In genomic region chr15:85166433-85166933, GRCm38 (mm10) we compare ENCODE assay signal across 11 mouse cellular contexts. TPM values are rescaled to one million over a fixed set of nuclear protein-coding genes. Genes with fewer than 3 reads are reported as not detected.
DNase-seq lines count a peak whose midpoint lies in the region; ATAC-seq and TF ChIP-seq lines count a peak whose summit lies in the region.
"Had no signal": no experiment of that assay in that cellular context is flagged by ENCODE, and none has a peak within 500 bp of the region (broad histone marks: within the 10 kb centered on the region; RNA-seq: fewer than 3 reads in every experiment).

No protein-coding gene starts in this region.

- H3K9ac ChIP-seq in embryonic facial prominence, embryonic 11.5 days (replicated peaks; ENCODE audit: low read length), result peak overlapping the region; percentile 10; the same call in 1 of the 2 replicates
- peak overlapping the region; percentile 33; the same call in 1 of the 2 replicates for H3K9ac ChIP-seq in hindbrain, postnatal 0 days (replicated peaks; ENCODE audit: low read length)

- H3K36me3 ChIP-seq in embryonic facial prominence, embryonic 11.5 days (replicated peaks; ENCODE audit: control insufficient read depth, insufficient read depth, low read depth, low read length), result no peaks in the 10 kb centered on the region
- no peaks in the 10 kb centered on the region for H3K36me3 ChIP-seq in hindbrain, postnatal 0 days (ENCODE audit: insufficient read depth, low read length)
- H3K36me3 ChIP-seq: G1E had no signal

- 9% methylated on average over 11 of the region's 11 CpGs for WGBS in embryonic facial prominence, embryonic 11.5 days
- WGBS in hindbrain, postnatal 0 days, result 9% methylated on average over 11 of the region's 11 CpGs

- no peaks in the 10 kb centered on the region for H3K9me3 ChIP-seq in embryonic facial prominence, embryonic 11.5 days (replicated peaks; ENCODE audit: control insufficient read depth, low read length)
- H3K9me3 ChIP-seq in hindbrain, postnatal 0 days (ENCODE audit: low read length), result no peaks in the 10 kb centered on the region

- no peak overlapping the region for H3K4me3 ChIP-seq in embryonic facial prominence, embryonic 11.5 days (ENCODE audit: low read depth, low read length)
- H3K4me3 ChIP-seq in hindbrain, postnatal 0 days (ENCODE audit: low read length), result no peak overlapping the region

- H3K4me1 ChIP-seq in embryonic facial prominence, embryonic 11.5 days (ENCODE audit: control insufficient read depth, insufficient read depth, low read length), result peaks cover 8% of the 10 kb centered on the region
- H3K4me1 ChIP-seq in hindbrain, postnatal 0 days (ENCODE audit: insufficient read depth, low read length), result peaks cover 9% of the 10 kb centered on the region

- H3K27ac ChIP-seq in embryonic facial prominence, embryonic 11.5 days (replicated peaks; ENCODE audit: low read depth, low read length), result peak overlapping the region; percentile 85
- H3K27ac ChIP-seq in hindbrain, postnatal 0 days, result peak overlapping the region; percentile 45

- peak; percentile 11 for DNase-seq in layer of hippocampus, adult 9-11 months
- DNase-seq in layer of hippocampus, postnatal 36 days, result no peak
- peak; percentile 92 for DNase-seq in embryonic facial prominence, embryonic 11.5 days (ENCODE audit: low spot score)
- peak; percentile 44 for DNase-seq in hindbrain, postnatal 0 days (ENCODE audit: low spot score)
- peak; percentile 38 for DNase-seq in retina, embryonic 14.5 days (ENCODE audit: low spot score)
- DNase-seq in thymus, adult 18-20 months, result no peak
- no peak for DNase-seq in yolk sac, embryonic 10.5 days (ENCODE audit: low spot score)
- no peak for DNase-seq in spleen, postnatal 14 days (ENCODE audit: low spot score in 2 of 2)

- peak; percentile 77 for ATAC-seq in embryonic facial prominence, embryonic 11.5 days (replicated peaks; ENCODE audit: insufficient number of reproducible peaks, low FRiP score, low TSS enrichment, low read depth)
- peak; percentile 67; the same call in 1 of the 2 replicates for ATAC-seq in hindbrain, postnatal 0 days

- H3K27me3 ChIP-seq in embryonic facial prominence, embryonic 11.5 days (ENCODE audit: control insufficient read depth, insufficient read depth, low read length), result no peaks in the 10 kb centered on the region
- H3K27me3 ChIP-seq in hindbrain, postnatal 0 days (ENCODE audit: insufficient read depth, low read length), result no peaks in the 10 kb centered on the region

- H3K4me2 ChIP-seq in embryonic facial prominence, embryonic 11.5 days (ENCODE audit: low read depth, low read length), result no peak overlapping the region
- no peak overlapping the region for H3K4me2 ChIP-seq in hindbrain, postnatal 0 days (ENCODE audit: low read depth, low read length)
- H3K4me2 ChIP-seq: heart, embryonic 11.5 days had no signal

- no peak for TF ChIP-seq CTCF in hindbrain, postnatal 0 days (IDR thresholded peaks at IDR 0.05; ENCODE audit: low read depth)

RNA-seq across cellular contexts. Expression of gene Ribc2, which starts 34.6 kb away (rescaled TPM):
- under 1 TPM; 0.20 to 0.46 TPM for total RNA-seq in layer of hippocampus, postnatal 36 days (2021)
- polyA plus RNA-seq in embryonic facial prominence, embryonic 11.5 days (2014; fragmentation: Nextera tagmentation; extraction: Ambion mirVana), result 0.52 and 1.1 TPM in 2 replicates
- total RNA-seq in hindbrain, postnatal 0 days (2014; rRNA removed), result 0.90 and 0.94 TPM in 2 replicates
- polyA plus RNA-seq in hindbrain, postnatal 0 days (2015; fragmentation: Nextera tagmentation; extraction: Ambion mirVana), result 0.73 and 0.95 TPM in 2 replicates
- total RNA-seq: G1E; neutrophil, adult 5-6 weeks had no signal
- polyA plus RNA-seq: G1E had no signal

RNA-seq across cellular contexts. Expression of gene Smc1b, which starts 34.7 kb away (rescaled TPM):
- total RNA-seq in layer of hippocampus, postnatal 36 days (2021), result not detected
- 0.11 and 0.18 TPM in 2 replicates for polyA plus RNA-seq in embryonic facial prominence, embryonic 11.5 days (2014; fragmentation: Nextera tagmentation; extraction: Ambion mirVana)
- 0.04 and 5.2 TPM in 2 replicates for total RNA-seq in hindbrain, postnatal 0 days (2014; rRNA removed)
- polyA plus RNA-seq in hindbrain, postnatal 0 days (2015; fragmentation: Nextera tagmentation; extraction: Ambion mirVana), result 0.24 and 0.30 TPM in 2 replicates
- total RNA-seq: neutrophil, adult 5-6 weeks had no signal
- polyA plus RNA-seq: G1E had no signal

RNA-seq across cellular contexts. Expression of gene Fbln1, which starts 39.3 kb away (rescaled TPM):
- 10 to 100 TPM in 1 of 2 experiments, 1 to 10 TPM in 1; 9.7 to 16.6 TPM for total RNA-seq in layer of hippocampus, postnatal 36 days (2021)
- polyA plus RNA-seq in embryonic facial prominence, embryonic 11.5 days (2014; fragmentation: Nextera tagmentation; extraction: Ambion mirVana), result 200 and 208 TPM in 2 replicates
- total RNA-seq in hindbrain, postnatal 0 days (2014; rRNA removed), result 68.4 and 73.9 TPM in 2 replicates
- polyA plus RNA-seq in hindbrain, postnatal 0 days (2015; fragmentation: Nextera tagmentation; extraction: Ambion mirVana), result 48.3 and 52.1 TPM in 2 replicates
- total RNA-seq: neutrophil, adult 5-6 weeks had no signal
- polyA plus RNA-seq: G1E had no signal

Comparison
In these comparisons a context has a peak if more than half of its experiments do, and no peak if none do; other contexts are left out.
1. DNase-seq: peak in layer of hippocampus, adult 9-11 months (single experiment), embryonic facial prominence, embryonic 11.5 days (single experiment), hindbrain, postnatal 0 days (single experiment) and retina, embryonic 14.5 days (single experiment); none in layer of hippocampus, postnatal 36 days (0 of 2), thymus, adult 18-20 months (0 of 2), yolk sac, embryonic 10.5 days (single experiment) and spleen, postnatal 14 days (0 of 2).